Mouse (Mus musculus): Measurements from ENCODE around the gene Olfr167. TPM values are rescaled to one million over a fixed set of nuclear protein-coding genes. Genes with fewer than 3 reads are reported as not detected.

Gene Olfr167
- not detected for total RNA-seq (2023)

GRCm38 (mm10) chr16:19522166-19522565 lies at the start of gene Olfr167:
Olfr167 (minus strand) TSS chr16:19522266.

GRCm38 (mm10) chr16:19571709-19572108 lies 49.6 kb upstream of the Olfr167 start, which contains the start of gene Olfr169:
Olfr169 (minus strand) TSS chr16:19571809.

GRCm38 (mm10) chr16:19535455-19535854 lies 13.4 kb upstream of the Olfr167 start, which contains the start of gene Olfr168:
Olfr168 (minus strand) TSS chr16:19535555.

GRCm38 (mm10) chr16:19483394-19483793 lies 38.7 kb downstream of the Olfr167 start, which contains the start of gene Olfr166:
Olfr166 (plus strand) TSS chr16:19483694.

Other genes with a start within 250 kb of the Olfr167 start
- gene Olfr164, start 208.2 kb downstream of the Olfr167 start, total RNA-seq (2023), result not detected
- gene Olfr165, start 99.1 kb downstream of the Olfr167 start, total RNA-seq (2023), result not detected
- not detected for gene Olfr166, start 38.6 kb downstream of the Olfr167 start, total RNA-seq (2023)
- not detected for gene Olfr168, start 13.3 kb upstream of the Olfr167 start, total RNA-seq (2023)
- not detected for gene Olfr169, start 49.5 kb upstream of the Olfr167 start, total RNA-seq (2023)
- not detected for gene Olfr170, start 89.6 kb upstream of the Olfr167 start, total RNA-seq (2023)
- gene Olfr171, start 107.7 kb upstream of the Olfr167 start, total RNA-seq (2023), result not detected
- not detected for gene Lamp3, start 184.1 kb upstream of the Olfr167 start, total RNA-seq (2023)
- gene B3gnt5, start 237.9 kb upstream of the Olfr167 start, total RNA-seq (2023), result 1 to 10 TPM; 4.1 to 5.4 TPM

All from neutrophil, adult 59 days (primary cell).